18 mouse cellular contexts compared by ENCODE assay signal in the genomic region with DNA sequence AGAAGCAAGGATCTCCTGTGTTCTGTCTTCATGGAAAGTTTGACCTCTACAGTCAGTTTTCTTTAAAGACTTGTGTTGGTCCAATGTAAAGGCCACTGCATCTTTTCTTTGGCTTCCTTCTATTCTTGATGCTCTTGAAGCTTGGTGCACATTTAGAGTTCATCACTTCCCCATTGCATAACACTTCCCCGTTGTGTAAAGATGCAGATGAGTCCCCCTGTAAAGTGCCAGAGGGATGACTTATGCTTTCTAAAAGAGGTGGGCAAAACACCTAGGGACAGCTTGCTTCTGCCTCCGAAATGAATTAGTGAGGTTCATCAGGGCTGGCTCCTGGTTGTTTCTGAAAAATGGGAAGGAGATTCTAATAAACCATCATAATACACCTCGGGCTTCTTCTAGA.
"Had no signal": no experiment of that assay in that cellular context is flagged by ENCODE, and none has a peak within 500 bp of the region (broad histone marks: within the 10 kb centered on the region; RNA-seq: fewer than 3 reads in every experiment).

No protein-coding gene starts in this region.

- DNase-seq: lung, embryonic 14.5 days; lung, postnatal 10 days; lung, postnatal 4 days; midbrain, embryonic 14.5 days; retina, postnatal 1 day; right cerebral cortex, adult 18-20 months; right cerebral cortex, postnatal 25 days; right cerebral cortex, postnatal 4 days; spleen, adult 18-20 months; thymus, adult 2 months; thymus, postnatal 25 days; thymus, postnatal 4 days had no signal

- H3K4me2 ChIP-seq: lung, embryonic 14.5 days; midbrain, embryonic 12.5 days; neural tube, embryonic 13.5 days; neural tube, embryonic 15.5 days had no signal

- H3K27me3 ChIP-seq: midbrain, embryonic 12.5 days; neural tube, embryonic 13.5 days; neural tube, embryonic 15.5 days had no signal

- H3K9ac ChIP-seq: lung, embryonic 14.5 days; midbrain, embryonic 12.5 days; neural tube, embryonic 13.5 days; neural tube, embryonic 15.5 days had no signal

- H3K36me3 ChIP-seq: midbrain, embryonic 10.5 days; midbrain, embryonic 12.5 days; neural tube, embryonic 13.5 days; neural tube, embryonic 15.5 days had no signal

- H3K4me1 ChIP-seq: midbrain, embryonic 10.5 days; midbrain, embryonic 12.5 days; neural tube, embryonic 13.5 days; neural tube, embryonic 15.5 days had no signal

- H3K27ac ChIP-seq: midbrain, embryonic 10.5 days; midbrain, embryonic 12.5 days; neural tube, embryonic 13.5 days; neural tube, embryonic 15.5 days had no signal

- H3K4me3 ChIP-seq: midbrain, embryonic 10.5 days; midbrain, embryonic 12.5 days; myocyte; neural tube, embryonic 13.5 days; neural tube, embryonic 15.5 days had no signal

- H3K9me3 ChIP-seq: midbrain, embryonic 10.5 days; midbrain, embryonic 12.5 days; neural tube, embryonic 13.5 days; neural tube, embryonic 15.5 days had no signal

- ATAC-seq: midbrain, embryonic 16.5 days had no signal
